Mouse (Mus musculus): Measurements from ENCODE around the gene Gtf3c6. TPM values are rescaled to one million over a fixed set of nuclear protein-coding genes. Genes with fewer than 3 reads are reported as not detected.

Gene Gtf3c6
- polyA plus RNA-seq, 1 experiment from 2014 or later = 88.1 TPM

DNA sequence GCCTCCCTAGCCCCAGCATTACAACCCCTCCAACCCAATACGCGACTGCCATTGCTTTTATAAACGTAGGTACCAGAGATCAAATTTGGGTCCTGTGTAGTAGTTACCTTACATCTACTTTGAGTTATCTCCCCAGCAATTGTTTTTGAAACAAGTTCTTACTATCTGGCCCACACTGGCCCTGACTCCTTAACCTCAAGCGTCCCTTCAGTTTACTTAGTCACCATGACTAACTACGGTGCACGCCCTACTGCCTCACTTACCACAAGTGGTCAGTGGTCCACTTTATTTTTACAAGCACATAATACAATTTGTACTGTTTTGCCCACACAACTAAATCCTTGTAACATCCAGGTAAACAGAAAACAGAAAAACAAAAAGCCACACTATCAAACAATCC is 34.7 kb upstream of the Gtf3c6 start:
- 82% methylated on average over 6 of the region's 6 CpGs for WGBS
- H3K27ac ChIP-seq = no peak overlapping the region
- H3K4me3 ChIP-seq (replicated peaks; ENCODE audit: low read depth, low read length) = no peak overlapping the region
- no peak overlapping the region for H3K4me2 ChIP-seq (ENCODE audit: low read length)
- no peak overlapping the region for H3K9ac ChIP-seq (ENCODE audit: low read depth, low read length)
- no peaks in the 10 kb centered on the region for H3K9me3 ChIP-seq (replicated peaks; ENCODE audit: low read length)
- TF ChIP-seq CTCF (IDR thresholded peaks at IDR 0.05; ENCODE audit: low read depth) = no peak
- no peak for ATAC-seq (replicated peaks; ENCODE audit: low FRiP score, low read depth)
- DNase-seq (ENCODE audit: low spot score) = no peak
- no peaks in the 10 kb centered on the region for H3K27me3 ChIP-seq (ENCODE audit: insufficient read depth, low read length)
- H3K36me3 ChIP-seq (ENCODE audit: insufficient read depth, low read length) = peaks cover 13% of the 10 kb centered on the region; the same call in 1 of the 2 replicates
- H3K4me1 ChIP-seq (replicated peaks; ENCODE audit: insufficient read depth, low read length) = 0 out of 2 replicates have a peak, but pooled peaks cover 8% of the 10 kb centered on the region

DNA sequence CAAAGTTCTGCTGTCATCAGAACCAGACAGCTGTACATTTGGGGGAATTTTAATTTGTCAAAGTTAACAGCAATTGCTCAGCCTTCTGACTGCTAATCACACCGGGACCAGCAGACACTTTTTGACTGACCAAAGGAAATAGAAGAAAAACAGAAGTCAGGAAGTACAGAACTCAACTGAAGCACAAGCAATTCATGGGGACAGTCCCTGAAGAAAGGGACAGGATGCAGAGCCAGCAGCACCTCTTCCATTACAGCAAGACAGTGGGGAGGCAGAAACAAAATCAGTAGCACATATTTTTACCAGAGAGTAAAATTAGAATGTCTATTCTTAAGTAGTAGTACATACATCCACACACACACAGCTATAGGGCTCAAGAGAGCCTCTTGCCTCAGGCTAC is 28.9 kb upstream of the Gtf3c6 start:
- no peaks in the 10 kb centered on the region for H3K9me3 ChIP-seq (replicated peaks; ENCODE audit: low read length)
- H3K27me3 ChIP-seq (ENCODE audit: insufficient read depth, low read length) = no peaks in the 10 kb centered on the region
- TF ChIP-seq CTCF (IDR thresholded peaks at IDR 0.05; ENCODE audit: low read depth) = no peak
- H3K4me2 ChIP-seq (ENCODE audit: low read length) = no peak overlapping the region
- ATAC-seq (replicated peaks; ENCODE audit: low FRiP score, low read depth) (no peak), DNase-seq (ENCODE audit: low spot score) (no peak)
- H3K9ac ChIP-seq (ENCODE audit: low read depth, low read length) = no peak overlapping the region
- no peaks in the 10 kb centered on the region for H3K4me1 ChIP-seq (replicated peaks; ENCODE audit: insufficient read depth, low read length)
- no peak overlapping the region for H3K27ac ChIP-seq
- peaks cover 11% of the 10 kb centered on the region; the same call in 1 of the 2 replicates for H3K36me3 ChIP-seq (ENCODE audit: insufficient read depth, low read length)
- 72% methylated on average over 1 of the region's 1 CpGs for WGBS
- no peak overlapping the region for H3K4me3 ChIP-seq (replicated peaks; ENCODE audit: low read depth, low read length)

DNA sequence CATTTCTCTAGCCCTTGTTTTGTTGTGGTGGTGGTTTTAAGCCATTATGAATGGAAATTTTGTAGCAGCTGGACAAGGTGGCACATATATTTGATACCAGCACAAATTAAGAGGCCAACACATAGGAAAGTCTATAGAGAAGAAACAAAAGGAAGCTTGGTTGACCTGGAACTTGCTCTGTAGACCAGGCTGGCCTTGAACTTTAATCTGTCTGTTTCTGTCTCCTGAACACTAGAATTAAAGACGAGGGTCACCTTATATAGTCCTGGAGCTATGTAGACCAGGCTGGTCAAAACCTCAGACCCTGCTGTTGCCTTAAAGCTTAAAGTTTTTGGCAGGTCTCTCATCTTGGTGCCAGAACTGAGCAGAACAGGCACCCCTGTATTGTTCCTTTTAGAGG is 27.7 kb upstream of the Gtf3c6 start:
- no peaks in the 10 kb centered on the region for H3K27me3 ChIP-seq (ENCODE audit: insufficient read depth, low read length)
- no peaks in the 10 kb centered on the region for H3K9me3 ChIP-seq (replicated peaks; ENCODE audit: low read length)
- no peak overlapping the region for H3K4me3 ChIP-seq (replicated peaks; ENCODE audit: low read depth, low read length)
- H3K4me2 ChIP-seq (ENCODE audit: low read length) = no peak overlapping the region
- ATAC-seq (replicated peaks; ENCODE audit: low FRiP score, low read depth) (no peak), DNase-seq (ENCODE audit: low spot score) (no peak)
- TF ChIP-seq CTCF (IDR thresholded peaks at IDR 0.05; ENCODE audit: low read depth) = no peak
- 83% methylated on average over 1 of the region's 1 CpGs for WGBS
- no peak overlapping the region for H3K9ac ChIP-seq (ENCODE audit: low read depth, low read length)
- H3K4me1 ChIP-seq (replicated peaks; ENCODE audit: insufficient read depth, low read length) = no peaks in the 10 kb centered on the region
- H3K36me3 ChIP-seq (ENCODE audit: insufficient read depth, low read length) = peaks cover 11% of the 10 kb centered on the region; the same call in 1 of the 2 replicates
- H3K27ac ChIP-seq = no peak overlapping the region

GRCm38 (mm10) chr10:40284997-40285396 is 27.1 kb upstream of the Gtf3c6 start:
- WGBS = 90% methylated on average over 3 of the region's 3 CpGs
- H3K4me3 ChIP-seq (replicated peaks; ENCODE audit: low read depth, low read length) = no peak overlapping the region
- no peaks in the 10 kb centered on the region for H3K9me3 ChIP-seq (replicated peaks; ENCODE audit: low read length)
- DNase-seq (ENCODE audit: low spot score) (no peak), ATAC-seq (replicated peaks; ENCODE audit: low FRiP score, low read depth) (no peak)
- no peak for TF ChIP-seq CTCF (IDR thresholded peaks at IDR 0.05; ENCODE audit: low read depth)
- H3K4me1 ChIP-seq (replicated peaks; ENCODE audit: insufficient read depth, low read length) = no peaks in the 10 kb centered on the region
- no peak overlapping the region for H3K9ac ChIP-seq (ENCODE audit: low read depth, low read length)
- peaks cover 11% of the 10 kb centered on the region; the same call in 1 of the 2 replicates for H3K36me3 ChIP-seq (ENCODE audit: insufficient read depth, low read length)
- no peaks in the 10 kb centered on the region for H3K27me3 ChIP-seq (ENCODE audit: insufficient read depth, low read length)
- no peak overlapping the region for H3K4me2 ChIP-seq (ENCODE audit: low read length)
- no peak overlapping the region for H3K27ac ChIP-seq

- Histone ChIP-seq H3K9ac (ENCODE audit: low read depth, low read length) (no peak overlapping the region), H3K4me2 (ENCODE audit: low read length) (no peak overlapping the region), H3K27me3 (ENCODE audit: insufficient read depth, low read length) (no peaks in the 10 kb centered on the region), H3K36me3 (ENCODE audit: insufficient read depth, low read length) (peaks cover 7% of the 10 kb centered on the region; the same call in 1 of the 2 replicates), H3K27ac (no peak overlapping the region), H3K4me1 (replicated peaks; ENCODE audit: insufficient read depth, low read length) (no peaks in the 10 kb centered on the region), H3K9me3 (replicated peaks; ENCODE audit: low read length) (no peaks in the 10 kb centered on the region), H3K4me3 (replicated peaks; ENCODE audit: low read depth, low read length) (no peak overlapping the region)
- no peak for TF ChIP-seq CTCF (IDR thresholded peaks at IDR 0.05; ENCODE audit: low read depth)
- no peak for DNase-seq (ENCODE audit: low spot score)
- ATAC-seq (replicated peaks; ENCODE audit: low FRiP score, low read depth) = no peak
- WGBS = 71% methylated on average over 10 of the region's 10 CpGs
Observed at GRCm38 (mm10) chr10:40284179-40284831, 26.4 kb upstream of the Gtf3c6 start.

GRCm38 (mm10) chr10:40283636-40284035 is 25.7 kb upstream of the Gtf3c6 start:
- DNase-seq (ENCODE audit: low spot score) = no peak
- Histone ChIP-seq H3K36me3 (ENCODE audit: insufficient read depth, low read length) (peaks cover 7% of the 10 kb centered on the region; the same call in 1 of the 2 replicates), H3K9ac (ENCODE audit: low read depth, low read length) (no peak overlapping the region), H3K9me3 (replicated peaks; ENCODE audit: low read length) (no peaks in the 10 kb centered on the region), H3K4me2 (ENCODE audit: low read length) (no peak overlapping the region), H3K27me3 (ENCODE audit: insufficient read depth, low read length) (no peaks in the 10 kb centered on the region), H3K27ac (no peak overlapping the region), H3K4me1 (replicated peaks; ENCODE audit: insufficient read depth, low read length) (no peaks in the 10 kb centered on the region), H3K4me3 (replicated peaks; ENCODE audit: low read depth, low read length) (no peak overlapping the region)
- ATAC-seq (replicated peaks; ENCODE audit: low FRiP score, low read depth) = no peak
- 95% methylated on average over 9 of the region's 9 CpGs for WGBS
- TF ChIP-seq CTCF (IDR thresholded peaks at IDR 0.05; ENCODE audit: low read depth) = no peak
